Mouse (Mus musculus) liver, postnatal 0 days (tissue): ENCODE data around the gene Car7. TPM values are rescaled to one million over a fixed set of nuclear protein-coding genes. Genes with fewer than 3 reads are reported as not detected.

Source experiments
- ATAC-seq: fragments of 200-750 bp; cut with Nextera tagmentation; 2 replicates; pipeline ENCODE4 v1.8.0; 2017; ENCODE audit warnings: mild to moderate bottlenecking, moderate library complexity
- DNase-seq: peaks from one replicate; pipeline ENCODE4 v3.0.0-alpha.2; 2016
- H3K27ac ChIP-seq: fragments of 300-500 bp; sonication (generic); 2 replicates; pipeline ENCODE4 v1.5.1; 2014; ENCODE audit warnings: antibody characterized with exemption, moderate library complexity, mild to moderate bottlenecking, low read depth
- H3K27me3 ChIP-seq: fragments of 300-500 bp; sonication (generic); 2 replicates; pipeline ENCODE4 v1.6.1; 2014; ENCODE audit warnings: low read length, control low read depth, mixed read lengths; ENCODE audit not compliant: insufficient read depth
- H3K36me3 ChIP-seq: fragments of 300-500 bp; sonication (generic); replicated peaks from 2 replicates; pipeline ENCODE4 v1.6.1; 2014; ENCODE audit warnings: mild to moderate bottlenecking, control low read depth, low read length, moderate library complexity, mixed read lengths; ENCODE audit not compliant: insufficient read depth
- H3K4me1 ChIP-seq: fragments of 300-500 bp; sonication (generic); 2 replicates; pipeline ENCODE4 v1.6.1; 2014; ENCODE audit warnings: antibody characterized with exemption, mild to moderate bottlenecking, control low read depth; ENCODE audit not compliant: insufficient read depth
- H3K4me2 ChIP-seq: fragments of 300-500 bp; sonication (generic); 2 replicates; pipeline ENCODE4 v1.6.1; 2014; ENCODE audit warnings: low read depth, mild to moderate bottlenecking, low read length, moderate library complexity, mixed read lengths
- H3K4me3 ChIP-seq: fragments of 300-500 bp; sonication (generic); 2 replicates; pipeline ENCODE4 v1.5.1; 2014; ENCODE audit warnings: low read depth, low read length
- H3K9ac ChIP-seq: fragments of 300-500 bp; sonication (generic); replicated peaks from 2 replicates; pipeline ENCODE4 v1.6.1; 2014; ENCODE audit warnings: mild to moderate bottlenecking, moderate library complexity
- H3K9me3 ChIP-seq: fragments of 300-500 bp; sonication (generic); 2 replicates; pipeline ENCODE4 v1.6.1; 2016; ENCODE audit warnings: mild to moderate bottlenecking, control low read depth, low read length, mixed read lengths
- CTCF ChIP-seq: sonication (generic); IDR thresholded peaks from 2 replicates; pipeline ENCODE4 v1.5.1; 2016; ENCODE audit warnings: antibody characterized with exemption, low read depth
- EP300 ChIP-seq: IDR thresholded peaks from 2 replicates; pipeline ENCODE4 v1.6.1; 2016; ENCODE audit warnings: antibody characterized with exemption, low read depth, mild to moderate bottlenecking
- WGBS: fragments of 180-500 bp; shearing (Covaris S2); extraction: QIAGEN DNeasy Blood & Tissue Kit; methylation state at CpG from one replicate; pipeline ENCODE4 v1.1.7; 2014; ENCODE audit not compliant: insufficient replicate concordance; 5-methylcytosine and 5-hydroxymethylcytosine counted together
- polyA plus RNA-seq: library from polyadenylated mRNA; unstranded; fragments of >200 nt; fragmentation: Nextera tagmentation; extraction: Ambion mirVana; gene quantifications from 2 replicates; pipeline ENCODE4 v1.2.1, GENCODE M21; 2015

Gene Car7
- polyA plus RNA-seq, 1 experiment from 2014 or later, result 3.5 TPM

DNA sequence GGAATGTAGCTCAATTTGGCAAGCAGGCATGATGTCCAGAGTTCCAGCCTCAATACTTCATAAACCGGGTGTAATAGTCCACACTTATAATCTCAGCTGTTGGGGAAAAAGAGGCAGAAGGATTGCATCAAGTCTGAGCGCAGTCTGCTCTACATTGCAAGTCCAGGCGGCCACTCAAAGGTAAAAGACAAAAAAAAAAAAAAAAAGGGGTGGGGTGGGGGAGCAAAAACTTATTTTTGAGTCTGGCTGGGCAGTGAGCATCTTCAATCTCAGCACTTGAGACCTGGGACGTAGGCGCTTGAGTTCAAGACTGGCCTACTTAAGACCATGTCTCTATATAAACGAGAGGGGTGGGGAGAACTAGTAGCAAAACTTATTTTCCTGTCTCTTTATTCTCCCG lies 938 bp upstream of the Car7 start:
- H3K4me1 ChIP-seq, result peaks cover 30% of the 10 kb centered on the region
- no peak for ATAC-seq
- H3K4me2 ChIP-seq, result peak overlapping the region; percentile 96
- peak overlapping the region; percentile 90 for H3K4me3 ChIP-seq
- TF ChIP-seq EP300 (no peak), CTCF (no peak)
- no peak overlapping the region for H3K27ac ChIP-seq
- DNase-seq, result no peak
- H3K27me3 ChIP-seq, result no peaks in the 10 kb centered on the region
- H3K9ac ChIP-seq, result peak overlapping the region; percentile 93
- WGBS, result 36% methylated on average over 7 of the region's 7 CpGs
- H3K9me3 ChIP-seq, result no peaks in the 10 kb centered on the region
- H3K36me3 ChIP-seq, result peaks cover 6% of the 10 kb centered on the region; the same call in 1 of the 2 replicates

DNA sequence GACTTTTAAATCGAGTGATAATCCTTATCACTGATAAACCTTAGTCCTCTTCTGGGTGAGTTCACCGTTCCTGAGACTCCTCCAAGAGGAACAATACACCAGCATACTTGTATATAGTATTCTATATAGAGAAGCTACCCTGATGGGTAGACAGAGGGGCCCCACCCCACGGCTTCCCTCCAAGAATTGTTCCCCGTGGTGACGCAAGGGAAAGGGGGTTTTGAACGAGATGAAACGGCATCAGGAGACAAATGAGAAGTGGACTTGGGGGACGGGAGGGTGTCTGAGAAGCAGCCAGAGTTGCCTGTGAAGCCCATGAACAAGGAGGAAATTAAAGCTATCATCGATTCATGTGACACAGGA lies 271 bp downstream of the Car7 start:
- 3% methylated on average over 9 of the region's 9 CpGs for WGBS

DNA sequence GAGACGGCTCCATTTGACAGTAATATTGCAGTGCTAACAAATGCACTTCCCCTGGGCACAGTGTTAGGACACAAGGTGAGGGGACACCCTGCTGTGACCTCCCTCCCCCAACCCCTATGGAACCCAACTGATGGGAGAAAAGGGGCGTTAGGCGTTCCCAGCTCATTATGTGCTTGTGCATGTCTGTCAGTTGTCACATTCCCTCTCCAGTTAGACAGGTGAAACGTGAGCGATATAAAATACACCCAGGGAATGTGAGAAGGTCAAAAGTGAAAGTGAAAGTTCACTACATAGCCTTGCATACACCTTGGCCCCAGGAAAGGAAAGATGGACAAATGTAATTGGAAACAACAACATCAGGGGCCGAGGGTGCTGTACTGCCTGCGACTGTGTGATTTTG lies 889 bp downstream of the Car7 start:
- ATAC-seq (no peak), DNase-seq (no peak)
- peaks cover 5% of the 10 kb centered on the region for H3K27me3 ChIP-seq
- H3K9me3 ChIP-seq, result no peaks in the 10 kb centered on the region
- TF ChIP-seq EP300 (no peak), CTCF (no peak)
- peak overlapping the region; percentile 90 for H3K4me3 ChIP-seq
- no peaks in the 10 kb centered on the region for H3K36me3 ChIP-seq
- H3K9ac ChIP-seq, result peak overlapping the region; percentile 93
- no peak overlapping the region for H3K27ac ChIP-seq
- WGBS, result 16% methylated on average over 7 of the region's 7 CpGs
- peaks cover 30% of the 10 kb centered on the region for H3K4me1 ChIP-seq
- H3K4me2 ChIP-seq, result peak overlapping the region; percentile 96

More for the DNA sequence above, 271 bp downstream of the Car7 start:
- Histone ChIP-seq H3K4me3 (peak overlapping the region; percentile 90), H3K27ac (0 out of 2 replicates have a peak overlapping the region, but pooled peaks have one; percentile 19), H3K36me3 (peaks cover 2% of the 10 kb centered on the region; the same call in 1 of the 2 replicates), H3K9ac (peak overlapping the region; percentile 93), H3K27me3 (no peaks in the 10 kb centered on the region; the same call in 1 of the 2 replicates), H3K9me3 (no peaks in the 10 kb centered on the region), H3K4me1 (peaks cover 30% of the 10 kb centered on the region), H3K4me2 (peak overlapping the region; percentile 96)
- TF ChIP-seq EP300, result no peak
- TF ChIP-seq CTCF, result no peak
- DNase-seq (peak; percentile 54), ATAC-seq (peak; percentile 52)

DNA sequence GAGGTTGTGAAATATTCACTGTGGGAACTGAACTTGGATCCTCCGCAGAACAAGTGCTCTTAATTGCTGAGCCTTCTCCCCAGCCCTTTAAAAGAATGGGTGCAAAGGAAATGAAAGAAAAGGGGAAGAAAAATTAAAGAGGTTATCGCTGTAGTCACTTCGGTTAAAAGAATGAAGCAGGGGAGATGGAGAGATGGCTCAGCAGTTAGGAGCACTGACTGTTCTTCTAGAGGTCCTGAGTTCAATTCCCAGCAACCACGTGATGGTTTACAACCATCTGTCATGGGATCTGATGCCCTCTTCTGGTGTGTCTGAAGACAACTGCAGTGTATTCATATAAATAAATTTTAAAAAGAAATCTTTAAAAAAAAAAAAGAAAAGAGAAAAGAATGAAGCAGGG lies 1.5 kb downstream of the Car7 start:
- 72% methylated on average over 4 of the region's 4 CpGs for WGBS
- DNase-seq, result no peak
- no peak for TF ChIP-seq CTCF
- no peak for TF ChIP-seq EP300
- no peaks in the 10 kb centered on the region for H3K36me3 ChIP-seq
- peaks cover 12% of the 10 kb centered on the region for H3K27me3 ChIP-seq
- peak overlapping the region; percentile 96 for H3K4me2 ChIP-seq
- peaks cover 35% of the 10 kb centered on the region for H3K4me1 ChIP-seq
- no peak overlapping the region for H3K27ac ChIP-seq
- H3K4me3 ChIP-seq, result peak overlapping the region; percentile 90
- H3K9me3 ChIP-seq, result no peaks in the 10 kb centered on the region
- H3K9ac ChIP-seq, result no peak overlapping the region; the same call in 1 of the 2 replicates
- no peak for ATAC-seq

DNA sequence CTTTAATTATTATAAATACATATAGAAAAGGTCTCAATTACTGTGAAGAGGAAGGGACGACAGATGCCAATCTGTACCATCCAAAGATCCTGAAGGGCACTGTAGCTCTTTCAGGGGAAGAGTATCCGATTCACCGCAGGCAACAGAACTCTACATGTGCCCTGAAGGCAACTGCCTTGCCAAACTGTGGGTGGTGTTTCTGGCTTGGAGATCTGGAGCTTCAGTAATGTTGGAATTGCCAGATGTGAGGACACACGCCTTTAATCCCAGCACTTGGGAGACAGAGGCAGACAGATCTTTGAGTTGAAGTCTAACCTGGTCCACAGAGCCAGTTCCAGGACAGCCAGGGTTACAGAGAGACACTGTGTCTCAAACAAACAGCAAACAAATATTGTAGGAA lies 4.4 kb downstream of the Car7 start:
- H3K27ac ChIP-seq, result no peak overlapping the region
- peaks cover 38% of the 10 kb centered on the region for H3K27me3 ChIP-seq
- H3K36me3 ChIP-seq, result no peaks in the 10 kb centered on the region
- no peak overlapping the region for H3K4me3 ChIP-seq
- peaks cover 29% of the 10 kb centered on the region for H3K4me1 ChIP-seq
- 84% methylated on average over 4 of the region's 4 CpGs for WGBS
- ATAC-seq (no peak), DNase-seq (no peak)
- no peak overlapping the region for H3K9ac ChIP-seq
- no peak overlapping the region for H3K4me2 ChIP-seq
- TF ChIP-seq CTCF (no peak), EP300 (no peak)
- no peaks in the 10 kb centered on the region for H3K9me3 ChIP-seq

DNA sequence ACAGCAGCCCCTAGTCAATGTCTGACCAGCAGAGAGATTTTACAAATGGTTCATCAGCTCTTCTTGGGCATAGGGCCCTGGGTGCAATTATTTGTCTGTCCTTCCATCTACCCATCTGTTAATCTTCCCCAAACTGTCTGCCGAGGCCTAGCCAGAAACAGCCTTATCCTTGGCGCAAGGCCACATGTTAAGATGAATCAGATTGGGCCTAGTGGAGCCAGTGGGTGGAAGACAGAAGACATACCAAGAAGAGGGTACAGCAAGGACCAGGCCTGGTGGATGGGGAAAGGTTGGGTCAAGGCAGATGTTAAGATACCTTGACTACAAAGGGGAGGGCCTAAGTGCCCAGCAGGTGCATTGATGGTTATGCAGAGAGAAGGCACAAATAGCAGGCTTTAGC lies 5.1 kb downstream of the Car7 start:
- 64% methylated on average over 2 of the region's 2 CpGs for WGBS
- Histone ChIP-seq H3K4me2 (no peak overlapping the region), H3K9me3 (no peaks in the 10 kb centered on the region), H3K4me3 (no peak overlapping the region), H3K9ac (no peak overlapping the region), H3K27ac (no peak overlapping the region), H3K36me3 (no peaks in the 10 kb centered on the region), H3K27me3 (peaks cover 38% of the 10 kb centered on the region), H3K4me1 (peaks cover 29% of the 10 kb centered on the region)
- no peak for TF ChIP-seq EP300
- no peak for DNase-seq
- ATAC-seq, result no peak

DNA sequence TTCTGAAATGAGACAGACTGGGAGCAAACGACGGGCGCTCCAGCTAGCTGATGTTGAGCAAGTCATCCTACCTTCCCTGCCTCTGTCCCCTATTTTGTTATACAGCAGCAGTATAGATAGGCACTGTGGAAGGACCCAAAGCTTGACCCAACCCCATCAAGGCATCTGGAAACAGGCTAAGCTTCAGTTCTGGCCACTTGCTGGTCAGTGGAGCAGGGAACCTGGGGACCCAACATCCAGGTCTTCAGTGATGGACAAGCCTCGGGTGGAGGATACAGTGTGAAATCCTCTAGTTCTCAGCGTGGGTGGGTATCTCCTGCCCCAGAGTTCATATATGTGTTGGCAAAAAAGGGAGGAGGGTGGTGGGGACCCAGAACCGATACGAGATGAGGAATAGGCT lies 5.7 kb downstream of the Car7 start:
- DNase-seq (no peak), ATAC-seq (no peak)
- H3K4me1 ChIP-seq, result peaks cover 22% of the 10 kb centered on the region
- no peaks in the 10 kb centered on the region for H3K9me3 ChIP-seq
- TF ChIP-seq EP300 (no peak), CTCF (no peak)
- WGBS, result 41% methylated on average over 7 of the region's 7 CpGs
- H3K9ac ChIP-seq, result no peak overlapping the region; the same call in 1 of the 2 replicates
- H3K4me3 ChIP-seq, result peak overlapping the region; percentile 49; the same call in 1 of the 2 replicates
- peaks cover 38% of the 10 kb centered on the region for H3K27me3 ChIP-seq
- peak overlapping the region; percentile 80 for H3K4me2 ChIP-seq
- no peak overlapping the region for H3K27ac ChIP-seq
- H3K36me3 ChIP-seq, result no peaks in the 10 kb centered on the region
